In the genomic region with DNA sequence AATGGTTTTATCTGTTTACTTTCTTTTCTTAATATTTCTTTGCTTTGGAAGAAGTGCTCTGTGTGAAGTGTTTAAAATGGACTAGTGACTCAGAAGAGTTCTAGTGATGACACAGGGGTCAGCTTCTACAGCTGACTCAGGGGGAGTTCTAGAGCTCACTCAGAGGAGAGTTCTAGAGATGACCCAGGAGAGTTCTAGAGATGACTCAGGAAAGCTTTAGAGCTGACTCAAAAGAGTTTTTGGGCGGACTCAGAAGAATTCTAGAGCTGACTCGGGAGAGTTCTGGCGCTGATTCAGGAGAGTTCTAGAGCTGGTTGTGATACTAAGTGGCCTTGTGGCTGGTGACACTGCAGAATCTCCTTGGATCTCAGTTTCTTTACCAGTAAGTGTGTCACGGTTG, we compare ENCODE assay signal across 32 mouse cellular contexts.
"Had no signal": no experiment of that assay in that cellular context is flagged by ENCODE, and none has a peak within 500 bp of the region (broad histone marks: within the 10 kb centered on the region; RNA-seq: fewer than 3 reads in every experiment).

No protein-coding gene starts in this region.

- H3K4me1 ChIP-seq: limb, embryonic 15.5 days; liver, embryonic 12.5 days; liver, embryonic 13.5 days; liver, embryonic 15.5 days; lung, embryonic 15.5 days; megakaryocyte, embryonic 14.5 days; midbrain, embryonic 12.5 days; midbrain, embryonic 13.5 days; midbrain, embryonic 15.5 days; neural tube, embryonic 12.5 days had no signal

- H3K27me3 ChIP-seq: limb, embryonic 13.5 days; limb, embryonic 15.5 days; liver, embryonic 12.5 days; liver, embryonic 13.5 days; liver, embryonic 15.5 days; lung, embryonic 15.5 days; megakaryocyte, embryonic 14.5 days; midbrain, embryonic 12.5 days; midbrain, embryonic 13.5 days; midbrain, embryonic 15.5 days; neural tube, embryonic 12.5 days had no signal

- ATAC-seq: liver, embryonic 12.5 days; liver, postnatal 0 days; lung, postnatal 0 days; midbrain, embryonic 13.5 days; midbrain, embryonic 15.5 days; midbrain, embryonic 16.5 days had no signal

- H3K9me3 ChIP-seq: limb, embryonic 12.5 days; limb, embryonic 13.5 days; limb, embryonic 15.5 days; liver, embryonic 12.5 days; liver, embryonic 13.5 days; liver, embryonic 15.5 days; lung, embryonic 15.5 days; midbrain, embryonic 10.5 days; midbrain, embryonic 12.5 days; midbrain, embryonic 13.5 days; midbrain, embryonic 15.5 days; neural tube, embryonic 12.5 days had no signal

- H3K4me3 ChIP-seq: left cerebral cortex, adult 2 months; limb, embryonic 12.5 days; limb, embryonic 13.5 days; limb, embryonic 15.5 days; liver, embryonic 12.5 days; liver, embryonic 13.5 days; liver, embryonic 15.5 days; lung, embryonic 15.5 days; megakaryocyte, embryonic 14.5 days; midbrain, embryonic 10.5 days; midbrain, embryonic 12.5 days; midbrain, embryonic 13.5 days; midbrain, embryonic 15.5 days; myocyte; neural tube, embryonic 12.5 days had no signal

- H3K4me2 ChIP-seq: limb, embryonic 12.5 days; limb, embryonic 13.5 days; limb, embryonic 15.5 days; liver, embryonic 11.5 days; liver, embryonic 12.5 days; liver, embryonic 13.5 days; liver, embryonic 15.5 days; lung, embryonic 14.5 days; lung, embryonic 15.5 days; midbrain, embryonic 11.5 days; midbrain, embryonic 12.5 days; midbrain, embryonic 13.5 days; midbrain, embryonic 15.5 days; neural tube, embryonic 12.5 days had no signal

- H3K36me3 ChIP-seq: limb, embryonic 12.5 days; limb, embryonic 13.5 days; limb, embryonic 15.5 days; liver, embryonic 12.5 days; liver, embryonic 13.5 days; liver, embryonic 15.5 days; lung, embryonic 15.5 days; midbrain, embryonic 10.5 days; midbrain, embryonic 12.5 days; midbrain, embryonic 13.5 days; midbrain, embryonic 15.5 days; neural tube, embryonic 12.5 days had no signal

- DNase-seq: left cerebral cortex, postnatal 4 days; liver; liver, embryonic 13.5 days; liver, postnatal 0 days; lung, adult 18-20 months; lung, adult 2 months; lung, embryonic 14.5 days; lung, postnatal 10 days; lung, postnatal 14 days; lung, postnatal 36 days; lung, postnatal 4 days; midbrain, embryonic 14.5 days had no signal

- H3K27ac ChIP-seq: left cerebral cortex, adult 2 months; limb, embryonic 12.5 days; limb, embryonic 13.5 days; limb, embryonic 15.5 days; liver, embryonic 12.5 days; liver, embryonic 13.5 days; liver, embryonic 14.5 days; liver, embryonic 15.5 days; lung, embryonic 15.5 days; macrophage; midbrain, embryonic 10.5 days; midbrain, embryonic 12.5 days; midbrain, embryonic 13.5 days; midbrain, embryonic 15.5 days; neural tube, embryonic 12.5 days had no signal

- H3K9ac ChIP-seq: limb, embryonic 12.5 days; limb, embryonic 13.5 days; limb, embryonic 15.5 days; liver, embryonic 12.5 days; liver, embryonic 13.5 days; liver, embryonic 14.5 days; liver, embryonic 15.5 days; liver, postnatal 0 days; lung, embryonic 14.5 days; lung, embryonic 15.5 days; midbrain, embryonic 12.5 days; midbrain, embryonic 13.5 days; midbrain, embryonic 15.5 days; neural tube, embryonic 12.5 days had no signal
